ENCODE assay signal across 13 mouse cellular contexts in genomic region chr14:30619982-30620578, GRCm38 (mm10). TPM values are rescaled to one million over a fixed set of nuclear protein-coding genes. Genes with fewer than 3 reads are reported as not detected.
DNase-seq lines count a peak whose midpoint lies in the region; ATAC-seq and TF ChIP-seq lines count a peak whose summit lies in the region.
"Had no signal": no experiment of that assay in that cellular context is flagged by ENCODE, and none has a peak within 500 bp of the region (broad histone marks: within the 10 kb centered on the region; RNA-seq: fewer than 3 reads in every experiment).

No protein-coding gene starts in this region.

- no peak for TF ChIP-seq CTCF in MEL (IDR thresholded peaks at IDR 0.05 in 2 of 3, conservative IDR thresholded peaks at IDR 0.05 in 1 of 3; ENCODE audit: control insufficient read depth in 1 of 3, insufficient read depth in 1 of 3, low read depth in 2 of 3, low read length in 3 of 3, poor library complexity in 1 of 3, severe bottlenecking in 1 of 3)

- peaks cover 15% of the 10 kb centered on the region for H3K79me2 ChIP-seq in MEL (ENCODE audit: control insufficient read depth, insufficient read depth, low read length, poor library complexity)

- no peaks in the 10 kb centered on the region for H3K9me3 ChIP-seq in heart, embryonic 10.5 days
- no peaks in the 10 kb centered on the region for H3K9me3 ChIP-seq in heart, embryonic 11.5 days (replicated peaks; ENCODE audit: control insufficient read depth, low read length)
- H3K9me3 ChIP-seq in MEL (replicated peaks; ENCODE audit: insufficient read depth, low read length): no peaks in the 10 kb centered on the region
- H3K9me3 ChIP-seq: limb, embryonic 15.5 days; neural tube, embryonic 15.5 days had no signal

- no peak overlapping the region for H3K4me2 ChIP-seq in heart, embryonic 11.5 days
- H3K4me2 ChIP-seq: limb, embryonic 15.5 days; neural tube, embryonic 15.5 days had no signal

- H3K9ac ChIP-seq in heart, embryonic 11.5 days (ENCODE audit: low read depth, low read length): no peak overlapping the region
- H3K9ac ChIP-seq in MEL (ENCODE audit: control insufficient read depth, low read depth, low read length, poor library complexity, severe bottlenecking): no peak overlapping the region
- H3K9ac ChIP-seq: limb, embryonic 15.5 days; neural tube, embryonic 15.5 days had no signal

- no peak for TF ChIP-seq RAD21 in MEL (IDR thresholded peaks at IDR 0.05; ENCODE audit: low read depth, low read length)

- no peaks in the 10 kb centered on the region for H3K27me3 ChIP-seq in heart, embryonic 10.5 days (ENCODE audit: insufficient read depth, poor library complexity, severe bottlenecking)
- no peaks in the 10 kb centered on the region for H3K27me3 ChIP-seq in heart, embryonic 11.5 days (ENCODE audit: control insufficient read depth, insufficient read depth, low read length)
- no peaks in the 10 kb centered on the region for H3K27me3 ChIP-seq in MEL (ENCODE audit: control insufficient read depth in 1 of 2, insufficient read depth in 2 of 2, low read length in 2 of 2)
- H3K27me3 ChIP-seq: limb, embryonic 15.5 days had no signal

- 60% methylated on average over 7 of the region's 7 CpGs for WGBS in heart, embryonic 10.5 days
- 58% methylated on average over 7 of the region's 7 CpGs for WGBS in heart, embryonic 11.5 days (ENCODE audit: insufficient replicate concordance)

- TF ChIP-seq POLR2A in MEL (IDR thresholded peaks at IDR 0.05; ENCODE audit: control insufficient read depth in 1 of 2, insufficient read depth in 1 of 2, low read depth in 1 of 2, low read length in 2 of 2, poor library complexity in 1 of 2): no peak

- ATAC-seq in heart, embryonic 11.5 days (replicated peaks; ENCODE audit: insufficient number of reproducible peaks, low FRiP score, low TSS enrichment): no peak
- peak; percentile 75 for ATAC-seq in megakaryocyte, adult 5-6 weeks (ENCODE audit: poor library complexity, severe bottlenecking)

- no peak overlapping the region for H3K4me3 ChIP-seq in heart, embryonic 10.5 days
- no peak overlapping the region for H3K4me3 ChIP-seq in heart, embryonic 11.5 days (ENCODE audit: low read depth, low read length)
- H3K4me3 ChIP-seq in MEL (ENCODE audit: control insufficient read depth in 1 of 2, insufficient read depth in 1 of 2, low read depth in 2 of 2, low read length in 2 of 2): no peak overlapping the region
- H3K4me3 ChIP-seq: erythroblast, embryonic 14.5 days; limb, embryonic 15.5 days; neural tube, embryonic 15.5 days had no signal

- peaks cover 45% of the 10 kb centered on the region for H3K4me1 ChIP-seq in heart, embryonic 10.5 days
- H3K4me1 ChIP-seq in heart, embryonic 11.5 days (ENCODE audit: control insufficient read depth, insufficient read depth, low read length): peaks cover 19% of the 10 kb centered on the region
- peaks cover 13 to 26% of the 10 kb centered on the region in 2 experiments for H3K4me1 ChIP-seq in MEL (ENCODE audit: control insufficient read depth in 1 of 2, insufficient read depth in 2 of 2, low read length in 2 of 2)

- TF ChIP-seq EP300 in MEL (IDR thresholded peaks at IDR 0.05; ENCODE audit: low read depth in 1 of 2, low read length in 2 of 2): no peak

- H3K27ac ChIP-seq in heart, embryonic 10.5 days: peak overlapping the region; percentile 49; the same call in 1 of the 2 replicates
- no peak overlapping the region for H3K27ac ChIP-seq in heart, embryonic 11.5 days (ENCODE audit: low read depth, low read length)
- no peak overlapping the region for H3K27ac ChIP-seq in MEL (ENCODE audit: control insufficient read depth, low read depth, low read length)
- H3K27ac ChIP-seq: limb, embryonic 15.5 days; neural tube, embryonic 15.5 days had no signal

- no peak for DNase-seq in heart, embryonic 10.5 days (ENCODE audit: low spot score)
- no peak for DNase-seq in MEL (ENCODE audit: low read depth, low spot score)
- peak; percentile 67 to 72 for DNase-seq in cerebellum, postnatal 25 days
- DNase-seq in T-cell, adult 2 months (ENCODE audit: low spot score): no peak
- DNase-seq in ovary, postnatal 14 days (ENCODE audit: low spot score): no peak
- no peak for DNase-seq in urinary bladder, adult 18-20 months (ENCODE audit: low spot score in 2 of 2)
- DNase-seq: midbrain, embryonic 14.5 days; thymus, postnatal 25 days had no signal

- H3K36me3 ChIP-seq in heart, embryonic 10.5 days: 0 out of 2 replicates have a peak, but pooled peaks cover 4% of the 10 kb centered on the region
- H3K36me3 ChIP-seq in heart, embryonic 11.5 days (ENCODE audit: control insufficient read depth, insufficient read depth, low read length): no peaks in the 10 kb centered on the region
- peaks cover 0 to 9% of the 10 kb centered on the region in 2 experiments; a peak in 3 of 4 replicates for H3K36me3 ChIP-seq in MEL (ENCODE audit: control insufficient read depth in 1 of 2, insufficient read depth in 2 of 2, low read length in 2 of 2)
- H3K36me3 ChIP-seq: neural tube, embryonic 15.5 days had no signal

TF ChIP-seq in MEL, 35 proteins besides CTCF, POLR2A, EP300 and RAD21:
- no peak for TF ChIP-seq MEF2A (IDR thresholded peaks at IDR 0.05; ENCODE audit: extremely low read depth, insufficient replicate concordance, low read depth, low read length, poor library complexity, severe bottlenecking)
- peak; percentile 28; the same call in 1 of the 2 replicates for TF ChIP-seq TAL1 (IDR thresholded peaks at IDR 0.05; ENCODE audit: low read length)
- no peak for TF ChIP-seq SMC3 (IDR thresholded peaks at IDR 0.05; ENCODE audit: low read depth, low read length)
- TF ChIP-seq RCOR1 (IDR thresholded peaks at IDR 0.05; ENCODE audit: low read depth, low read length): no peak
- TF ChIP-seq TBP (IDR thresholded peaks at IDR 0.05; ENCODE audit: low read depth, low read length): no peak
- peak; percentile 52 for TF ChIP-seq USF1 (IDR thresholded peaks at IDR 0.05; ENCODE audit: low read depth, low read length)
- no peak for TF ChIP-seq SIN3A (IDR thresholded peaks at IDR 0.05; ENCODE audit: low read length)
- TF ChIP-seq MAFK (IDR thresholded peaks at IDR 0.05; ENCODE audit: borderline replicate concordance, low read depth, low read length): no peak
- TF ChIP-seq USF2 (IDR thresholded peaks at IDR 0.05; ENCODE audit: borderline replicate concordance in 1 of 2, insufficient read depth in 1 of 2, low read depth in 1 of 2, low read length in 2 of 2): no peak
TF ChIP-seq in MEL: peak in this region for 2.

RNA-seq across cellular contexts. Expression of gene Prkcd, which starts 5.9 kb away (rescaled TPM):
- 32.4 and 37.3 TPM in 2 replicates for polyA plus RNA-seq in heart, embryonic 10.5 days (2016; fragmentation: Nextera tagmentation; extraction: Ambion mirVana)
- 25.5 and 28.1 TPM in 2 replicates for polyA plus RNA-seq in heart, embryonic 11.5 days (2014; fragmentation: Nextera tagmentation; extraction: Ambion mirVana)
- 33.9 and 37.4 TPM in 2 replicates for total RNA-seq in MEL (2012; rRNA removed)
- 10 to 100 TPM in 1 of 2 experiments, not detected in 1; 72.7 TPM for polyA plus RNA-seq in MEL (2012; ENCODE audit: insufficient read depth in 1 of 2, insufficient read length in 2 of 2, low read depth in 1 of 2, low replicate concordance in 2 of 2, missing spikeins in 1 of 2)
- total RNA-seq in megakaryocyte, adult 5-6 weeks (2015): 274 and 291 TPM in 2 replicates
- 424 and 451 TPM in 2 replicates for total RNA-seq in megakaryocyte, adult 5-6 weeks (2017)

RNA-seq across cellular contexts. Expression of gene Rft1, which starts 34.1 kb away (rescaled TPM):
- 11.6 and 11.8 TPM in 2 replicates for polyA plus RNA-seq in heart, embryonic 10.5 days (2016; fragmentation: Nextera tagmentation; extraction: Ambion mirVana)
- polyA plus RNA-seq in heart, embryonic 11.5 days (2014; fragmentation: Nextera tagmentation; extraction: Ambion mirVana): 10.3 and 12.3 TPM in 2 replicates
- total RNA-seq in MEL (2012; rRNA removed): 8.0 and 9.1 TPM in 2 replicates
- polyA plus RNA-seq in MEL (2012; ENCODE audit: insufficient read depth in 1 of 2, insufficient read length in 2 of 2, low read depth in 1 of 2, low replicate concordance in 2 of 2, missing spikeins in 1 of 2): 10 to 100 TPM in 1 of 2 experiments, not detected in 1; 11.3 TPM
- 7.4 and 11.0 TPM in 2 replicates for total RNA-seq in megakaryocyte, adult 5-6 weeks (2015)
- 12.8 TPM in 2 replicates for total RNA-seq in megakaryocyte, adult 5-6 weeks (2017)

Comparison
In these comparisons a context has a peak if more than half of its experiments do, and no peak if none do; other contexts are left out.
1. DNase-seq: peak in cerebellum, postnatal 25 days (2 of 2); none in heart, embryonic 10.5 days (single experiment), MEL (single experiment), T-cell, adult 2 months (single experiment), ovary, postnatal 14 days (single experiment) and urinary bladder, adult 18-20 months (0 of 2).